Mouse (Mus musculus): Measurements from ENCODE around the gene Cfap74. TPM values are rescaled to one million over a fixed set of nuclear protein-coding genes. Genes with fewer than 3 reads are reported as not detected.

The Cfap74 gene
- total and polyA plus RNA-seq, 3 experiments, result 0.39 to 1.0 TPM; not detected in 1

DNA sequence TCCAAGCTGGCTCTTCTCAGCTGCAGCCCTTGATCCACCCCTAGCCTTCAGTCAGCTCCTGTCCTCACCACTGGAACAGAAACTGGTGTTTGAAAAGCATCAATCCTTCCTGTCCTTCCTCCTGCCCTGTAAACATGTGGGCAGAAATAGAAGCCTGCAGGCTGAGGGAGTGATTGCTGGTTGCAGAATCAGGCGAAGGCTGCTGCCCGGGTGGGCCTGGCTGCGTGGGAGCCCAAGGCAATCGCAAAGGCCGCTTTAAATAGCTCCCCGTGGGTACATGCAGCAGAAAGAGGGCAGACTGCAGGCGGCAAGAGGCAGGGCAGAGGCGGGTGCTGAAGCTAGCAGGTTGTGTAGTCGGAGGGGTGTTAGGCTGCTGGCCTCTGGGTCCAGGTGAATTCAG, 26.2 kb upstream of the Cfap74 start:
- no peak for DNase-seq (ENCODE audit: low read depth, low spot score)
- H3K27me3 ChIP-seq (ENCODE audit: control insufficient read depth in 1 of 2, insufficient read depth in 2 of 2, low read length in 2 of 2), result peaks cover 4 to 11% of the 10 kb centered on the region in 2 experiments
- no peak overlapping the region for H3K9ac ChIP-seq (ENCODE audit: control insufficient read depth, low read depth, low read length, poor library complexity, severe bottlenecking)

GRCm38 (mm10) chr4:155383326-155383725, 25.7 kb upstream of the Cfap74 start:
- H3K4me3 ChIP-seq (ENCODE audit: control insufficient read depth in 1 of 2, insufficient read depth in 1 of 2, low read depth in 2 of 2, low read length in 2 of 2), result no peak overlapping the region
- peaks cover 4 to 7% of the 10 kb centered on the region in 2 experiments for H3K27me3 ChIP-seq (ENCODE audit: control insufficient read depth in 1 of 2, insufficient read depth in 2 of 2, low read length in 2 of 2)
- TF ChIP-seq TAL1 (IDR thresholded peaks at IDR 0.05; ENCODE audit: low read length) (no peak), NELFE (IDR thresholded peaks at IDR 0.05; ENCODE audit: low read depth, low read length) (no peak), ZC3H11A (IDR thresholded peaks at IDR 0.05; ENCODE audit: low read depth, low read length) (no peak)

More for the DNA sequence above, 26.2 kb upstream of the Cfap74 start:
- Histone ChIP-seq H3K9me3 (replicated peaks; ENCODE audit: insufficient read depth, low read length) (no peaks in the 10 kb centered on the region), H3K36me3 (ENCODE audit: control insufficient read depth in 1 of 2, insufficient read depth in 2 of 2, low read length in 2 of 2) (no peaks in the 10 kb centered on the region), H3K4me3 (ENCODE audit: control insufficient read depth in 1 of 2, insufficient read depth in 1 of 2, low read depth in 2 of 2, low read length in 2 of 2) (no peak overlapping the region), H3K79me2 (ENCODE audit: control insufficient read depth, insufficient read depth, low read length, poor library complexity) (no peaks in the 10 kb centered on the region), H3K4me1 (ENCODE audit: control insufficient read depth in 1 of 2, insufficient read depth in 2 of 2, low read length in 2 of 2) (no peaks in the 10 kb centered on the region), H3K27ac (ENCODE audit: control insufficient read depth, low read depth, low read length) (no peak overlapping the region)
- TF ChIP-seq MAX (IDR thresholded peaks at IDR 0.05; ENCODE audit: low read length), result no peak
- TF ChIP-seq GATA1 (IDR thresholded peaks at IDR 0.05; ENCODE audit: low read depth, low read length), result no peak
- TF ChIP-seq CHD1 (IDR thresholded peaks at IDR 0.05; ENCODE audit: low read depth, low read length), result no peak
- no peak for TF ChIP-seq EP300 (IDR thresholded peaks at IDR 0.05; ENCODE audit: low read depth in 1 of 2, low read length in 2 of 2)
- TF ChIP-seq CHD2 (IDR thresholded peaks at IDR 0.05; ENCODE audit: low read length), result no peak
- no peak for TF ChIP-seq USF1 (IDR thresholded peaks at IDR 0.05; ENCODE audit: low read depth, low read length)
- TF ChIP-seq JUND (IDR thresholded peaks at IDR 0.05; ENCODE audit: low read depth, low read length), result no peak
- TF ChIP-seq HCFC1 (IDR thresholded peaks at IDR 0.05; ENCODE audit: low read depth, low read length), result no peak
- no peak for TF ChIP-seq CTCF (IDR thresholded peaks at IDR 0.05 in 2 of 3, conservative IDR thresholded peaks at IDR 0.05 in 1 of 3; ENCODE audit: control insufficient read depth in 1 of 3, insufficient read depth in 1 of 3, low read depth in 2 of 3, low read length in 3 of 3, poor library complexity in 1 of 3, severe bottlenecking in 1 of 3)
- no peak for TF ChIP-seq GABPA (IDR thresholded peaks at IDR 0.05; ENCODE audit: low read depth, low read length)
- TF ChIP-seq TCF12 (IDR thresholded peaks at IDR 0.05; ENCODE audit: low read depth, low read length), result no peak
- TF ChIP-seq NELFE (IDR thresholded peaks at IDR 0.05; ENCODE audit: low read depth, low read length), result no peak
- no peak for TF ChIP-seq SMC3 (IDR thresholded peaks at IDR 0.05; ENCODE audit: low read depth, low read length)
- TF ChIP-seq UBTF (IDR thresholded peaks at IDR 0.05; ENCODE audit: borderline replicate concordance, insufficient read depth, low read depth, low read length), result no peak
- TF ChIP-seq ELF1 (IDR thresholded peaks at IDR 0.05; ENCODE audit: low read depth, low read length), result no peak
- no peak for TF ChIP-seq TBP (IDR thresholded peaks at IDR 0.05; ENCODE audit: low read depth, low read length)
- TF ChIP-seq BHLHE40 (IDR thresholded peaks at IDR 0.05; ENCODE audit: borderline replicate concordance, low read depth, low read length), result no peak
- TF ChIP-seq POLR2AphosphoS2 (IDR thresholded peaks at IDR 0.05; ENCODE audit: low read length), result no peak

More at GRCm38 (mm10) chr4:155383326-155383725, 25.7 kb upstream of the Cfap74 start:
- Histone ChIP-seq H3K9me3 (replicated peaks; ENCODE audit: insufficient read depth, low read length) (no peaks in the 10 kb centered on the region), H3K27ac (ENCODE audit: control insufficient read depth, low read depth, low read length) (no peak overlapping the region), H3K79me2 (ENCODE audit: control insufficient read depth, insufficient read depth, low read length, poor library complexity) (no peaks in the 10 kb centered on the region), H3K9ac (ENCODE audit: control insufficient read depth, low read depth, low read length, poor library complexity, severe bottlenecking) (no peak overlapping the region), H3K4me1 (ENCODE audit: control insufficient read depth in 1 of 2, insufficient read depth in 2 of 2, low read length in 2 of 2) (no peaks in the 10 kb centered on the region), H3K36me3 (ENCODE audit: control insufficient read depth in 1 of 2, insufficient read depth in 2 of 2, low read length in 2 of 2) (no peaks in the 10 kb centered on the region)
- no peak for DNase-seq (ENCODE audit: low read depth, low spot score)
